Mouse (Mus musculus) midbrain, embryonic 14.5 days (tissue): ENCODE measurements around the gene Cdkn1a. TPM values are rescaled to one million over a fixed set of nuclear protein-coding genes. Genes with fewer than 3 reads are reported as not detected.
A peak's percentile ranks its signal among the peaks of the same experiment; 100 is the strongest.

Source experiments
- ATAC-seq: fragments of 200-750 bp; cut with Nextera tagmentation; 2 replicates; pipeline ENCODE4 v1.8.0; 2017; ENCODE audit warnings: moderate number of reproducible peaks, moderate library complexity; ENCODE audit not compliant: low FRiP score, low TSS enrichment
- DNase-seq: peaks from one replicate; pipeline ENCODE4 v3.0.0-alpha.2; 2015
- H3K27ac ChIP-seq: fragments of 300-500 bp; sonication (generic); replicated peaks from 2 replicates; pipeline ENCODE4 v1.5.1; 2014; ENCODE audit warnings: mild to moderate bottlenecking, low read depth, low read length, moderate library complexity
- H3K27me3 ChIP-seq: fragments of 300-500 bp; sonication (generic); 2 replicates; pipeline ENCODE4 v1.6.1; 2014; ENCODE audit warnings: low read length, control low read depth, mixed read lengths; ENCODE audit not compliant: control insufficient read depth, insufficient read depth
- H3K36me3 ChIP-seq: fragments of 300-500 bp; sonication (generic); 2 replicates; pipeline ENCODE4 v1.6.1; 2014; ENCODE audit warnings: low read length, control low read depth; ENCODE audit not compliant: control insufficient read depth, insufficient read depth
- H3K4me1 ChIP-seq: fragments of 300-500 bp; sonication (generic); 2 replicates; pipeline ENCODE4 v1.6.1; 2014; ENCODE audit warnings: mild to moderate bottlenecking, antibody characterized with exemption, low read length, control low read depth; ENCODE audit not compliant: control insufficient read depth, insufficient read depth
- H3K4me2 ChIP-seq: fragments of 300-500 bp; sonication (generic); 2 replicates; pipeline ENCODE4 v1.6.1; 2014; ENCODE audit warnings: mild to moderate bottlenecking, low read length, moderate library complexity
- H3K4me3 ChIP-seq: fragments of 300-500 bp; sonication (generic); replicated peaks from 2 replicates; pipeline ENCODE4 v1.5.1; 2014; ENCODE audit warnings: low read depth, low read length
- H3K9ac ChIP-seq: fragments of 300-500 bp; sonication (generic); replicated peaks from 2 replicates; pipeline ENCODE4 v1.6.1; 2014; ENCODE audit warnings: mild to moderate bottlenecking, low read length, moderate library complexity
- H3K9me3 ChIP-seq: fragments of 300-500 bp; sonication (generic); 2 replicates; pipeline ENCODE4 v1.6.1; 2016; ENCODE audit warnings: low read length, control low read depth, mixed read lengths; ENCODE audit not compliant: control insufficient read depth
- WGBS: fragments of 180-500 bp; shearing (Covaris S2); extraction: QIAGEN DNeasy Blood & Tissue Kit; methylation state at CpG from one replicate; pipeline ENCODE4 v1.1.7; 2014; 5-methylcytosine and 5-hydroxymethylcytosine counted together
- polyA plus RNA-seq: library from polyadenylated mRNA; unstranded; fragments of >200 nt; fragmentation: Nextera tagmentation; extraction: Ambion mirVana; gene quantifications from 2 replicates; pipeline ENCODE4 v1.2.1, GENCODE M21; 2014

The Cdkn1a gene
- polyA plus RNA-seq, 1 experiment from 2014 or later, result 80.8 TPM

- Histone ChIP-seq H3K9ac (no peak overlapping the region), H3K4me3 (no peak overlapping the region), H3K27ac (no peak overlapping the region), H3K27me3 (no peaks in the 10 kb centered on the region), H3K9me3 (no peaks in the 10 kb centered on the region), H3K36me3 (peaks cover 46% of the 10 kb centered on the region), H3K4me1 (no peaks in the 10 kb centered on the region), H3K4me2 (no peak overlapping the region)
- 64% methylated on average over 3 of the region's 3 CpGs for WGBS
- no peak for ATAC-seq
- DNase-seq, result no peak
These were observed 42.9 kb upstream of the Cdkn1a start for GRCm38 (mm10) chr17:29047697-29048514.

- Histone ChIP-seq H3K4me1 (no peaks in the 10 kb centered on the region), H3K9ac (no peak overlapping the region), H3K36me3 (peaks cover 36% of the 10 kb centered on the region), H3K27ac (no peak overlapping the region), H3K4me2 (no peak overlapping the region), H3K9me3 (no peaks in the 10 kb centered on the region), H3K27me3 (no peaks in the 10 kb centered on the region), H3K4me3 (no peak overlapping the region)
- 24% methylated on average over 13 of the region's 13 CpGs for WGBS
- DNase-seq (peak; percentile 89), ATAC-seq (peak; percentile 60; the same call in 1 of the 2 replicates)
These were observed 41.8 kb upstream of the Cdkn1a start for GRCm38 (mm10) chr17:29048748-29049507.

- no peak for ATAC-seq
- H3K27ac ChIP-seq, result no peak overlapping the region
These were observed 41.3 kb upstream of the Cdkn1a start for GRCm38 (mm10) chr17:29049508-29049889.

GRCm38 (mm10) chr17:29049923-29050322 lies 40.9 kb upstream of the Cdkn1a start:
- H3K4me2 ChIP-seq, result no peak overlapping the region
- H3K4me1 ChIP-seq, result no peaks in the 10 kb centered on the region
- no peak for DNase-seq
- no peak overlapping the region for H3K9ac ChIP-seq
- no peaks in the 10 kb centered on the region for H3K27me3 ChIP-seq
- H3K36me3 ChIP-seq, result peaks cover 26% of the 10 kb centered on the region
- no peak overlapping the region for H3K4me3 ChIP-seq
- H3K27ac ChIP-seq, result no peak overlapping the region
- no peaks in the 10 kb centered on the region for H3K9me3 ChIP-seq
- 90% methylated on average over 7 of the region's 7 CpGs for WGBS
- no peak for ATAC-seq

More at GRCm38 (mm10) chr17:29049508-29049889, 41.3 kb upstream of the Cdkn1a start:
- DNase-seq, result no peak
- Histone ChIP-seq H3K4me3 (no peak overlapping the region), H3K4me2 (no peak overlapping the region), H3K36me3 (peaks cover 30% of the 10 kb centered on the region), H3K9me3 (no peaks in the 10 kb centered on the region), H3K9ac (no peak overlapping the region), H3K27me3 (no peaks in the 10 kb centered on the region), H3K4me1 (no peaks in the 10 kb centered on the region)
- WGBS, result 82% methylated on average over 5 of the region's 5 CpGs

- Histone ChIP-seq H3K4me2 (no peak overlapping the region), H3K4me3 (no peak overlapping the region), H3K4me1 (no peaks in the 10 kb centered on the region), H3K9me3 (no peaks in the 10 kb centered on the region), H3K27me3 (no peaks in the 10 kb centered on the region), H3K36me3 (peaks cover 17% of the 10 kb centered on the region), H3K9ac (no peak overlapping the region), H3K27ac (no peak overlapping the region)
- 56% methylated on average over 14 of the region's 14 CpGs for WGBS
- ATAC-seq (no peak), DNase-seq (no peak)
These were observed 40.0 kb upstream of the Cdkn1a start for GRCm38 (mm10) chr17:29050791-29051190.

- no peak overlapping the region for H3K9ac ChIP-seq
- no peaks in the 10 kb centered on the region; the same call in 1 of the 2 replicates for H3K36me3 ChIP-seq
- H3K4me2 ChIP-seq, result no peak overlapping the region
- no peak overlapping the region for H3K4me3 ChIP-seq
- H3K4me1 ChIP-seq, result peaks cover 10% of the 10 kb centered on the region
- no peak for DNase-seq
- WGBS, result 85% methylated on average over 6 of the region's 6 CpGs
- H3K9me3 ChIP-seq, result no peaks in the 10 kb centered on the region
- no peak for ATAC-seq
- H3K27ac ChIP-seq, result no peak overlapping the region
- no peaks in the 10 kb centered on the region for H3K27me3 ChIP-seq
These were observed 37.7 kb upstream of the Cdkn1a start for GRCm38 (mm10) chr17:29053067-29053466.

GRCm38 (mm10) chr17:29053841-29054240 lies 36.9 kb upstream of the Cdkn1a start:
- Histone ChIP-seq H3K36me3 (no peaks in the 10 kb centered on the region), H3K9me3 (no peaks in the 10 kb centered on the region), H3K9ac (no peak overlapping the region), H3K27ac (no peak overlapping the region), H3K4me2 (no peak overlapping the region), H3K4me1 (peaks cover 10% of the 10 kb centered on the region), H3K27me3 (no peaks in the 10 kb centered on the region), H3K4me3 (no peak overlapping the region)
- ATAC-seq (no peak), DNase-seq (no peak)
- 78% methylated on average over 7 of the region's 7 CpGs for WGBS

- DNase-seq, result no peak
- H3K27ac ChIP-seq, result no peak overlapping the region
- WGBS, result 82% methylated on average over 6 of the region's 6 CpGs
- no peaks in the 10 kb centered on the region for H3K27me3 ChIP-seq
- H3K9me3 ChIP-seq, result no peaks in the 10 kb centered on the region
- no peak overlapping the region for H3K4me3 ChIP-seq
- peaks cover 10% of the 10 kb centered on the region for H3K4me1 ChIP-seq
- H3K36me3 ChIP-seq, result no peaks in the 10 kb centered on the region
- no peak overlapping the region for H3K9ac ChIP-seq
- no peak for ATAC-seq
- H3K4me2 ChIP-seq, result no peak overlapping the region
These were observed 36.3 kb upstream of the Cdkn1a start for GRCm38 (mm10) chr17:29054429-29054828.
